Mouse (Mus musculus): ENCODE data around the gene Gpr25. TPM values are rescaled to one million over a fixed set of nuclear protein-coding genes. Genes with fewer than 3 reads are reported as not detected.

Gene Gpr25
- total RNA-seq (2023): not detected

GRCm38 (mm10) chr1:136260635-136261238 is at the start of gene Gpr25:
TSS of gene Gpr25 (minus strand) at chr1:136260873.

DNA sequence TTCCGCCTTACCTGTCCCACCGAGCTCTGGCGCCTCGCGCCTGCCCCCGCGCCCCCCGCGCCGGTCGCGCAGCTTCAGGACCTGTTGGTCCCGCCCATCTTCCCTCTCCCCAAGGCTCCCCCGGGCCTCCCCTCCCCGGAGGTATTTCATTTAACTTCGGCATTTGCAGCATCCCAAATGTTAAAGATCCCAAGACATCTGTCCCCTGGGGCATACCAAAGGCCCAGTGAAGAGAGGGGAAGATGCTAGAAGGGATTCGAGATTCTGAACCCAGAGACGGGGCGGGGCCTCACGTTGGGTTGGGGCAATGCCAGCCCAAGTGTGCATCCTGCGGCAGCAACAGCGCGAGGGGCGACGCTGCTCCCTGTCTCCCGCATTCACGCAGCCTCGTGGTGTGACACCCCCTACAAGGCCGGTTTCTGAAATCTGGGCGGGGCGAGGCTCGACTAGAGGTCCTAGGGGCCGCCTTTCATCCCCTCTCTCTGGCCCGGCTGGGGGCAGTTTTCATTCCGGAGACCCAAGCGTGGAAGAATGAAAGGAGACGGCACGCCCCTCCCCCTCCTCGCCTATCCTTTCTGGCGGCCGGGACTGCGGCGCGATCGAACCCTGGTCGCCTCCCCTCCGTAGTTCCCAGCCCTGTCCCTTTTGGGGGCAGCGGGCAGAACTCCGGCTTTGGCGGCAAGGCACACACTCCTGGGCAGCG is 26.6 kb downstream of the Gpr25 start, which contains the start of gene Inava:
Gene Inava (minus strand): TSS at position 373 of the 703 bp plus-strand sequence.

GRCm38 (mm10) chr1:136212803-136213202 is 47.9 kb downstream of the Gpr25 start, which contains the start of gene Mroh3:
TSS of gene Mroh3 (minus strand) at chr1:136212828.

Other genes with a start within 250 kb of the Gpr25 start
- gene Ascl5, start 210.1 kb downstream of the Gpr25 start, total RNA-seq (2023): not detected
- under 1 TPM in 1 of 2 experiments, not detected in 1; 0.76 TPM for gene Cacna1s, start 208.1 kb downstream of the Gpr25 start, total RNA-seq (2023)
- 100 to 1,000 TPM; 179 to 181 TPM for gene Kif21b, start 129.5 kb downstream of the Gpr25 start, total RNA-seq (2023)
- gene Mroh3, start 48.0 kb downstream of the Gpr25 start, total RNA-seq (2023): not detected
- not detected for gene Inava, start 26.6 kb downstream of the Gpr25 start, total RNA-seq (2023)
- 10 to 100 TPM; 13.0 to 13.9 TPM for gene Camsap2, start 85.2 kb upstream of the Gpr25 start, total RNA-seq (2023)
- gene Ddx59, start 154.4 kb upstream of the Gpr25 start, total RNA-seq (2023): 1 to 10 TPM; 3.9 to 6.7 TPM
- 10 to 100 TPM; 17.4 to 19.7 TPM for gene Kif14, start 205.5 kb upstream of the Gpr25 start, total RNA-seq (2023)

All from neutrophil, adult 59 days (primary cell).